Mouse (Mus musculus) CD4-positive naive resting alpha-beta T cell, adult 76 days (primary cell): Measurements from ENCODE around the gene Myom3. TPM values are rescaled to one million over a fixed set of nuclear protein-coding genes. Genes with fewer than 3 reads are reported as not detected.

Source experiments
- total RNA-seq: library from RNA; stranded (reverse); gene quantifications from one replicate; pipeline ENCODE4 v1.2.4, GENCODE M21; 2023

Gene Myom3
- not detected for total RNA-seq

GRCm38 (mm10) chr4:135759356-135759976, at the start of gene Myom3:
Gene Myom3 (plus strand): TSS chr4:135759715.

GRCm38 (mm10) chr4:135727817-135728216, 31.7 kb upstream of the Myom3 start, which contains the start of gene Il22ra1:
Gene Il22ra1 (plus strand): TSS chr4:135728172.

GRCm38 (mm10) chr4:135855536-135856222, 96.2 kb downstream of the Myom3 start, which contains the start of gene Srsf10:
Gene Srsf10 (plus strand): TSS chr4:135855747.

Other genes with a start within 250 kb of the Myom3 start
- gene Grhl3, start 186.1 kb upstream of the Myom3 start, total RNA-seq = not detected
- gene Ifnlr1, start 73.4 kb upstream of the Myom3 start, total RNA-seq = not detected
- not detected for gene Il22ra1, start 31.5 kb upstream of the Myom3 start, total RNA-seq
- 163 TPM for gene Srsf10, start 96.0 kb downstream of the Myom3 start, total RNA-seq
- 85.2 TPM for gene Pnrc2, start 114.1 kb downstream of the Myom3 start, total RNA-seq
- gene Cnr2, start 135.7 kb downstream of the Myom3 start, total RNA-seq = 20.3 TPM
- gene Fuca1, start 161.0 kb downstream of the Myom3 start, total RNA-seq = 49.2 TPM
- gene Hmgcl, start 186.7 kb downstream of the Myom3 start, total RNA-seq = 27.3 TPM
- 6.7 TPM for gene Gale, start 204.0 kb downstream of the Myom3 start, total RNA-seq
- gene Lypla2, start 212.9 kb downstream of the Myom3 start, total RNA-seq = 95.1 TPM
- gene Pithd1, start 227.5 kb downstream of the Myom3 start, total RNA-seq = 27.2 TPM